Mouse (Mus musculus): ENCODE data around the gene Abcc10. TPM values are rescaled to one million over a fixed set of nuclear protein-coding genes. Genes with fewer than 3 reads are reported as not detected.

Abcc10 gene
- polyA plus RNA-seq, 1 experiment from 2014 or later: 7.5 TPM

- Histone ChIP-seq H3K27me3 (peaks cover 31% of the 10 kb centered on the region), H3K4me1 (peaks cover 24% of the 10 kb centered on the region), H3K4me3 (peak within 1 kb of the TSS; percentile 74), H3K36me3 (peaks cover 61% of the 10 kb centered on the region), H3K9ac (peak within 1 kb of the TSS; percentile 69), H3K4me2 (replicated peaks) (peak within 1 kb of the TSS; percentile 100), H3K9me3 (no peaks in the 10 kb centered on the region), H3K27ac (no peak within 1 kb of the TSS)
- WGBS: 2% methylated on average over 46 of the region's 48 CpGs
- ATAC-seq (ENCODE audit: low FRiP score, low read depth): peak; percentile 91
Measured at GRCm38 (mm10) chr17:46253452-46254084, 74.6 kb downstream of the Abcc10 start, which contains the start of gene Lrrc73. TSS of gene Lrrc73 (plus strand) at chr17:46253531.

Other genes starting within 250 kb of the Abcc10 start
- 141 and 143 TPM in 2 replicates for gene Mrps18a, start 217.4 kb downstream of the Abcc10 start, polyA plus RNA-seq (2015; fragmentation: Nextera tagmentation; extraction: Ambion mirVana)
- gene Rsph9, start 184.1 kb downstream of the Abcc10 start, polyA plus RNA-seq (2015; fragmentation: Nextera tagmentation; extraction: Ambion mirVana): 11.1 and 11.4 TPM in 2 replicates
- gene Mad2l1bp, start 174.8 kb downstream of the Abcc10 start, polyA plus RNA-seq (2015; fragmentation: Nextera tagmentation; extraction: Ambion mirVana): 36.4 and 39.0 TPM in 2 replicates
- gene Gtpbp2, start 167.3 kb downstream of the Abcc10 start, polyA plus RNA-seq (2015; fragmentation: Nextera tagmentation; extraction: Ambion mirVana): 45.2 and 49.3 TPM in 2 replicates
- gene Polh, start 125.7 kb downstream of the Abcc10 start, polyA plus RNA-seq (2015; fragmentation: Nextera tagmentation; extraction: Ambion mirVana): 18.9 and 19.2 TPM in 2 replicates
- 43.1 and 48.5 TPM in 2 replicates for gene Xpo5, start 125.6 kb downstream of the Abcc10 start, polyA plus RNA-seq (2015; fragmentation: Nextera tagmentation; extraction: Ambion mirVana)
- 103 and 105 TPM in 2 replicates for gene Polr1c, start 80.3 kb downstream of the Abcc10 start, polyA plus RNA-seq (2015; fragmentation: Nextera tagmentation; extraction: Ambion mirVana)
- 104 and 110 TPM in 2 replicates for gene Yipf3, start 80.3 kb downstream of the Abcc10 start, polyA plus RNA-seq (2015; fragmentation: Nextera tagmentation; extraction: Ambion mirVana)
- 0.69 and 1.4 TPM in 2 replicates for gene Lrrc73, start 74.8 kb downstream of the Abcc10 start, polyA plus RNA-seq (2015; fragmentation: Nextera tagmentation; extraction: Ambion mirVana)
- gene Tjap1, start 45.3 kb downstream of the Abcc10 start, polyA plus RNA-seq (2015; fragmentation: Nextera tagmentation; extraction: Ambion mirVana): 61.3 and 68.2 TPM in 2 replicates
- 8.8 and 11.0 TPM in 2 replicates for gene Dlk2, start 30.9 kb downstream of the Abcc10 start, polyA plus RNA-seq (2015; fragmentation: Nextera tagmentation; extraction: Ambion mirVana)
- 14.2 and 15.4 TPM in 2 replicates for gene Zfp318, start 55.4 kb upstream of the Abcc10 start, polyA plus RNA-seq (2015; fragmentation: Nextera tagmentation; extraction: Ambion mirVana)
- gene Crip3, start 100.6 kb upstream of the Abcc10 start, polyA plus RNA-seq (2015; fragmentation: Nextera tagmentation; extraction: Ambion mirVana): 0.97 and 1.6 TPM in 2 replicates
- 0.09 TPM in 1 of 2 replicates, not detected in the other for gene Slc22a7, start 110.1 kb upstream of the Abcc10 start, polyA plus RNA-seq (2015; fragmentation: Nextera tagmentation; extraction: Ambion mirVana)
- 0.15 and 0.18 TPM in 2 replicates for gene Ttbk1, start 159.3 kb upstream of the Abcc10 start, polyA plus RNA-seq (2015; fragmentation: Nextera tagmentation; extraction: Ambion mirVana)
- 40.4 and 41.7 TPM in 2 replicates for gene Dnph1, start 168.4 kb upstream of the Abcc10 start, polyA plus RNA-seq (2015; fragmentation: Nextera tagmentation; extraction: Ambion mirVana)
- gene Cul9, start 218.0 kb upstream of the Abcc10 start, polyA plus RNA-seq (2015; fragmentation: Nextera tagmentation; extraction: Ambion mirVana): 11.3 and 12.4 TPM in 2 replicates
- 5.8 and 7.3 TPM in 2 replicates for gene Srf, start 227.8 kb upstream of the Abcc10 start, polyA plus RNA-seq (2015; fragmentation: Nextera tagmentation; extraction: Ambion mirVana)